Mouse (Mus musculus) thymus, postnatal 0 days (tissue): ENCODE results near the gene Gbp2. TPM values are rescaled to one million over a fixed set of nuclear protein-coding genes. Genes with fewer than 3 reads are reported as not detected.
A peak's percentile ranks its signal among the peaks of the same experiment; 100 is the strongest.
"Not testable (repeated sequence)": the region's sequence is repeated elsewhere in the genome, so short reads cannot be mapped to it uniquely, and the experiment has no call there.

Source experiments
- DNase-seq: peaks from one replicate; pipeline ENCODE4 v3.0.0-alpha.2; 2015; ENCODE audit warnings: low spot score
- polyA plus RNA-seq: library from polyadenylated mRNA; unstranded; fragments of >200 nt; fragmentation: Nextera tagmentation; extraction: Ambion mirVana; gene quantifications from 2 replicates; pipeline ENCODE4 v1.2.1, GENCODE M21; 2015

Gbp2 gene
- 19.3 and 19.6 TPM in 2 replicates for polyA plus RNA-seq

DNA sequence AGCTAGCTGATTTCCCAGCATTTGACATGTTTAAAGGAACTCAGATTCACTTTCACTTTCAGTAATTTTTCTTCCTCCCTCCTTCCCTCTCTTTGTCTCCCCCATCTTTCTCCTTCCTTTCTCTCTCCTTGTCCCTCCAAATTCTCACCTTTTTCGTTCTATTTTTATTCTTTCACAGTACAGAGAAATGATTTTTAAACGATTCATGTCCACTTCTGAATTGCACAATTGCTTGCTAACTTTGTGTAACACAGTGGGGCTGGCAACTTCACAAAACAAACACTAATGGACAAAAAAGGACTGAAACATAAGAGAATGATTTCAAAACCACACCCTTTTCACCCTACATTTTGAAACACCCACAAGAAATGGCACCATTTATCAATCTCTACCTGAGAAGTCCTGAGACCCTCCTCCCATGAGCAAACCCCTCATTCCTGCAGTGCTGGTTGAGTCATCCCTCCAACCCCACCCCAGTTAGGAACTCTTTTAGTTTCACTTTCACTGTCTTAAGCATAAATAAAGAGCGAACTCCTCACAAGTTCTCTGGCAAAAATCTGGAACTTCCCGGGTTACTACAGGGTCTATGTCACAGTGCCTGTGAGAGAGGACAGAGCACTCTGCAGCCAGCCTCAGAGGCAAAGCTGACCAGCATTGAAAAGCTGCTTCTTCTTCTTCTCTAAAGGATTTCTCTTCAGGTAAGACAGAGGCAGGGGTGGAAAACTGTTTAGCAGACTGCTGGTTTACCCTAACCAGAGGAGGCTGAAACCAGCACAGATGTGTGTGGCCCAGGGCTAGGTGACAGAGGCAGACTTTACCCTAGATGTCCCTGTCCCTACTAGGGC, at the start of gene Gbp2:
TSS of gene Gbp2 (plus strand) at position 492 of the 845 bp plus-strand sequence.
- peak; percentile 56 for DNase-seq

DNA sequence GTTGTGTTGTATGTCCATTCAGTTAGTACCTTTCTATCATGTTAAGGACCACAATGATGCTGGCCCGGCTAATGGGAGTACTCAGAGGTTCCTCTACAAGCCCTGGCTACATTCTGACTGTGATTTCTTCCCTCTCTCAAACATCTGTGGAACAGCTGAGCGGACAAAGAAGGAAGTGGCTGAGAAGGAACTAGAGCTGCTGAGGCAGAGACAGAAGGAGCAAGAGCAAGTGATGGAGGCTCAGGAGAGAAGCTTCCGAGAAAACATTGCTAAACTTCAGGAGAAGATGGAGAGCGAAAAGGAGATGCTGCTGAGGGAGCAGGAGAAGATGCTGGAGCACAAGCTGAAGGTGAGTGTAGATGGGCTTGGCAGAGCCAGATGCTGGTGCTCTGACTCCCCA, 49.7 kb upstream of the Gbp2 start:
- DNase-seq = no peak

DNA sequence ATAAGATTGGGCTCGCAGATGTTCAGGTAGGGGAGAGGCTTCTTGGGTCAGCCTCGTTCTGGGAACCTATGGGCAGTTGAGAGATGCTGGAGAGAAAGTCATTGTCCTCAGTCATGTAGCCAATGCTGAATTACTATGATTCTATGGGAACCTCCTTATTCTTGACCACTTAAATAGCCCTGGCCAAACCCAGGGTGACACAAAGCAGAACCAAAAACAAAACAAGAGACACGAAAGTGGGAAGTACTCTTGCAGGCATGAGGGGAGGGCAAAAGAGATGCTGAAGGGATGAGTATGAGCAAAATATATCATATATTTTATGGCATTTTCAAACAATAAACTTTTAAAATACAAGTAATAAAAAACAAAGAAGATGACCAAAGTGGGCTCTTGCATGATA, 43.3 kb upstream of the Gbp2 start:
- no peak for DNase-seq

DNA sequence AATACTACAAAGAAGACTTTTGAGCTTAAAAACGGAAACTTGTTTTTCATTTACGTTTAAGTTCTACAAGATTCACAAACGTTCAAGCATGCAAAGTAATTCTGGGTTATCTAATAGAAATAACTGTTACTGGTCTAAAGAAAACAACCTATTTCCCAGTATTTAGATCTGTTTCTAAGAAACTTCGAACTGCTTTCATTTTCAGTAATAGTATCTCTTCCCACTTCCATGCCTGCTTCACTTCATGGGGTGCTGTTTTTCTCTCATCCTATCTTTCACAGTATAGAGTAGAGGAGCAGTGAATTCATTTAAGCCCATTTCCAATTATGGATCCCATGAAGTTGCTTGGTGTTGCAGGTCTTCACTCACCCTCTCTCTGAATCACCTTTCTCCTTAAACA, 42.1 kb upstream of the Gbp2 start:
- no peak for DNase-seq

DNA sequence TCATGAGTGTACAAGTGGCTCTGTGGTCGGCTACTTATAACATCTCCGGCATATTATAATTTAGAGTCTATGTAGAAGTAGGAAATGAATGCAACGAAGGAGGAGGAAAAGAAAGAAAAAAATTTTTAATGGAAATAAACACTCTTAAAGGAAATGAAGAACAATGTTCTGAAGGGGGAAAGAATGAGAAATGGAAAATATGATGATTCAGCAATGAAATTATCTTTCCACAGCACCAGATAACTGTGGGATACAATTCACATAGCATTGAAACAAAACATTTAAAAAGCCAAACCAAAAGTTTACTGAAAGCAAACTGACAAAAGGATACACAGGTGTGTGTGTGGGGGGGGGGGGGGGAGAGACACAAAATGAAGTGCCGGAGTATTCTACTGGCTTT, 37.3 kb upstream of the Gbp2 start:
- no peak for DNase-seq

DNA sequence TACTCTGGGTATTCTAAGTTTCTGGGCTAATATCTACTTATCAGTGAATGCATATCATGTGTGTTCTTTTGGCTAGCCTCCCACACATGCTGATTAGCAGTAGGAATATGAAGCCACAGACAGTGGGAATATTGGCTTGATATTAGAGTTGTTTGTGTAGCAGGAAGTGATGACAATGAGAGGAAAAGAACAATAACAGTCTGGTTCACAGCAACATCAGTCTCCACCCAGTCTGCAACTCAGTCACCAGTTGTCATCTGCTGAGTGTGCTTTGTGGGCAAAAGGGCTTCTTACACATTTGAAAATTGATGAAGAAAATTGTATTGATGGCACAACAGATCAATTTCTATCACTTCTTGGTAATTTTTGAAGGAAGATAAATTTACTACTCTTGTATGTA, 33.0 kb upstream of the Gbp2 start:
- no peak for DNase-seq

DNA sequence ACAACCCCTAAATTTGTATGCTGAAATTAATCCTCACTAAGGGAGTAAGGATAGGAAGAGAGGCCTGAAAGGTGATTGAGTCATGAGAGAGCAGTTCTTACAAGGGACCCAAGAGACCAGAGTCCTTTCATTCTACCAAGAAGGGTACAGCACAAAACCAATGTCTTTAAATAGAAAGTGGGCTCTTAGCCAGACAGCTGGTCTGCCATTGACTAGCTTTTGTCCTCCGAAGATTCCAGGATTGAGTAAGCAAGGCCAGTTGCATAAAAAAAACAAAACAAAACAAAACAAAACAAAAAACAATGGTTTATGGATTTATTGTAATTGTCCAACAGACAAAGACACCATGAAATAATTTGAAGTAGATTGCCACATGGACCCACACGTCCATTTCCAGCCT, 31.5 kb upstream of the Gbp2 start:
- DNase-seq = no peak

DNA sequence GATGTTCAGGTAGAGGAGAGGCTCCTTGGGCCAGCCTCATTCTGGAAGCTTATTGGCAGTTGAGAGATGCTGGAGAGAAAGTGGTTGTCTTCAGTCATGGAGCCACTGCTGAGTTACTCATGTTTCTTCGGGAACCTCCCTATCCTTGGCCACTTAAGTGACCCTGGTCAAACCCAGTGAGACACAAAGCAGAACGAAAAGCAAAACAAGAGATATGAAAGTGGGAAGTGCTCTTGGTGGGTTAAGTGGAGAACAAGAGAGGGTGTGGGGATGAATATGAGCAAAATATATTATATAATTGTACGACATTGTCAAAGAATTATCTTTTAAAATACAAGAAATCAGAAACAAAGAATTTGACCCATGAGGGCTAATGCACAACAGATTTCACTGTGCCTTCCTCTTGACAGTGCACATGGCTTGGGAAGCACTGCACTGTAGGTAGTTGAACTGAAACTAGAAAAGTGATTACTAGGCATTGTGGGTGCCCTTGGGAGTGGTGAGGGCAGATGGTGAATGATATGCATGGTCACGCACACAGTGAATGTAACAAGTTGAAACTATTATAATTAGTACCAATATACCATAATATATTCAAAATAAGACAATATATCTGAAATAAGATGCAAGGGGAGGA, 29.9 kb upstream of the Gbp2 start:
- no peak for DNase-seq

DNA sequence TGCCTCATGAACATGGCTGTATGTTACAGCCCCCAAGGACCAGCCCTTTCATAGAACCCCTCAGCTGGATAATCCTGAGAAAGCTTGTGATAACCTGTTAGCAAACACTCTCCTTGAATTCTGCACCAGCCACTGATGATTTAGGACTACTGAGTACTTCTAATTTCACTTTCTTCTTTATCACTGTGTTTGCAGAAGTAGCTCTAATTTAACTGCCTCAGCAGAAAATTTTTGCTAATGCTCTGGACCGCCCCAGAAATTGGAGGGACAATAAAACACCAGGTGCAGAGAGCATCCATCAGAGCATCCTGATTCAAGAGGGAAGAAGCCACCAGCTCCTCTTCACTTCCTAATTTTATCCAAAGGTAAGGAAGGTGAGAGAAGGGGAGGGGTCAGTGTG, 25.9 kb upstream of the Gbp2 start, which contains the start of gene Gbp2b:
TSS of gene Gbp2b (plus strand) at position 301 of the 400 bp plus-strand sequence.
- no peak for DNase-seq

DNA sequence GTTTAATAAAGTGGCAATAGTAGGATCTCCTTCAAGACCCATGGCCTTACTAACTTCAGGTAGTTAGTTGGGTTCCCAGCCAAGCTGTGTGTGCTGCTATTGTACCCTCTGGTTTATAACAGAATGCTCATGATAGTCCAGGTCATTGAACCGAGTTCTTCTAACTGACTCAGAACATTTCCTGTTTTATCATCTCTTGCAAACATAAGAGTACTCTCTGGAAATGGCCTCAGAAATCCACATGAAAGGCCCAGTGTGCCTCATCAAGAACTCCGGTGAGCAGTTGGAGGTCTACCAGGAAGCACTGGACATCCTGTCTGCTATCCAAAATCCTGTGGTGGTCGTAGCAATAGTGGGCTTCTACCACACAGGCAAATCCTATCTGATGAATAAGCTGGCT, 22.5 kb upstream of the Gbp2 start:
- no peak for DNase-seq

DNA sequence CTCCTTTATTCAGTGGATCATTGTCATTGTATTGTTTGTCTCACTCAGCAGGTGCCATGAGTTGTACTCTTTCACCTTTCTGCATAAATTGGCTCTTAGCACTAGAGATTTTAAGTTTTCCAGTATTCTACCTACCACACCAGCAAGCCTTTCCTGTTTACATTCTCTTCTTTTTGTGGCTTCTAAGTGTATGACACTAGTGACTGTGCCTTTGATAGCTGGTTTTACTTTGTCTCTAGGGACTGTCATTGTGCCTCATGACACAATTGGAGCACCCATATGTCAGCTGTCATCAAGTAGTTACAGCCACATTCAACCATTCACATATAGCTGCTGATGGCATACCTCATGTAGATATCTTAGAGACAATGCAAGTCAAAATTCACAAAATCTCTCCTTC, 18.7 kb upstream of the Gbp2 start:
- DNase-seq = no peak

DNA sequence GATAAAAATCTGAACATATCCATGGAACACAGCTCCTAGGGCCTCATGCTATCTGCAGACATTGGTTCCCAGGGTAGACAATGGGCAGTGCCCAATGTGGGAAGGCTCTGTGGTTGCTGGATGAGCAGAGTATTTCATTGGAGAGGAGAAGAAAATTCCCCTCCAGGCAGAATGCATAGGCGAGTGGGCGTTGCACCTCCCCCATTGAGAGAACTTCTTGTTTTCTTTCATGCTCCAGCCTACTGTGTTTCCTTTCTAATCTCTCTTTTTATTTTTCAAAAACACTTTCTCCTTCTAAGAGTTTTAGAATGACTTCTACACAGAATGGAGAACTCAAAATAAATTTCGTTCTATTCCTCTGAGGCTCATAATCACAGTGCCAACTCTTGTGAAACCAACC, 1.7 kb upstream of the Gbp2 start:
- no peak for DNase-seq

DNA sequence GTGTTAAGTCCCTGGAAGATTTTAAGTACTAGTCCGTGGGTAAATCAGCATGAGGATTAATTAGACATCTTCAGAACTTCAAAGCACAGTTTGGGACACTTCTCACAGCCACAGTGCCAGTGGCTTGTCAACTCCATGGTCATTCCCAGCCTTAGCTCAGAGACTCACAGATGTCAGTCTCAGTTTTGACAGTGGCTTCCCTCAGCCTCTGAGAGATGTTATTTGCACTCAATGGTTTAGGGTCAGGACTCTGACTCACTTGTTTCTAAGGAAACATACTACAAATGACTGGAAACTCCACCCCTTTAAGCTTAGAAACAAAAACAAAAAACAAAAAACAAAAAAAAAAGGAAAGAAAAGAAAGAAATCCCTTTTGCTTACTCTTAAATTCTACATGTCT, 796 bp upstream of the Gbp2 start:
- DNase-seq = peak; percentile 22

DNA sequence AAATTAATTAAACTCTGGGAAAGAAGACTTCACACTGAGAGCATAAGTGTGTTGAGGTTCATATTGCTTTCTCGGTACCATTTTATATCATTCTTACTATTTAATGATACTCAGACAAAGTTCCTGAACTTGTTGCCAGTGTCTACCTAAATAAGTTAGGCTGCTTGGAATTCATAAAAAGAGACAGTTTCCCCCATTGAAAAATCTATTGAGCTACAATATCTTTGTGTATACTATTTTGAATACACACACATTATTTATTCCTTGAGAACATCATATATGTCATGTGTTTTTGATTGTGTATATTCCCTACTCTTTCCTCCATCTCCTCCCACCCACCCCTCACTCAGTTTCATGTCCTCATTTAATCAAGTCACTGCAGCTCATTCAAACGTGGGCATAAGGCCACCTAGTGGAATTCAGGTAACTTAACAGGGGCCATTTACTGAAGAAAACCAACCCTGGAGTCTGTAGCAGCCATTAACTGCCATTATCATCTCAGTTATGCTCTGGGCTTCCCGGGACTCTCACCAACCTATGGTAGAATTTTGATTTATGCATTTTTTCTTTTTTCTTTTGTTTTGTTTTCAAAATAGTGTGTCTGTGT, 657 bp downstream of the Gbp2 start:
- peak; percentile 48 for DNase-seq

DNA sequence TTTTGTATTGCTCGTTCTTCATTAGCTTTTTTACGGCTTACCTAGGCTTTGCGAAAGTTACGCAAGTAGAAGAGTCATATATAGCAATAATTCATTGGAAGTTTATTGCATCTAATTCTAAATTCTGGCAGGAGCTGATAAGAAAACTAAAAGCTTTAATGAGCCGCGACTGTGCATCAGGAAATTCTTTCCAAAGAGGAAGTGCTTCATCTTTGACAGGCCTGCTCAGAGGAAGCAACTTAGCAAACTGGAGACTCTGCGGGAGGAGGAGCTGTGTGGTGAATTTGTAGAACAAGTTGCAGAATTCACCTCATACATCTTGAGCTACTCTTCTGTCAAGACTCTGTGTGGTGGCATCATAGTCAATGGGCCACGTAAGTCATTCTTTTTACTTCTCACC, 10.0 kb downstream of the Gbp2 start:
- no peak for DNase-seq

DNA sequence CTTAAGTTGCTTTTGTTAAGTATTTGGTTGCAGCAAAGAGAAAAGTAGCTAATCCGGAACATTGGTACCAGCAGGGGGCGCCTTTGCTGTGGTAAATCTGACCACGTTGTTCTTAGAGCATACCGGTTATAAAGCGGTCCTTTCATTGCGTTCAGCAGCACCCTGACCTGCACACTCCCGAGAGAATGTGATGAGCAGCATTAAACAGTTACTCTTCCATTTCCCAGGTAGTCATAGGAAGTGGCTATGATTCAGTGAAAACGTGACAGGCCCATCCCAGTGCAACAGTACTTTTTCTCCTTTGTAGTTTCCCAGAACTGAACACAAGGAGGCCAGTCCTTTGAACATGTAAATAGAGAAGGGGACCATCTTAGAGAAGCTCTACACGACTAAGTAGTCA, 19.8 kb downstream of the Gbp2 start:
- peak; percentile 70 for DNase-seq

DNA sequence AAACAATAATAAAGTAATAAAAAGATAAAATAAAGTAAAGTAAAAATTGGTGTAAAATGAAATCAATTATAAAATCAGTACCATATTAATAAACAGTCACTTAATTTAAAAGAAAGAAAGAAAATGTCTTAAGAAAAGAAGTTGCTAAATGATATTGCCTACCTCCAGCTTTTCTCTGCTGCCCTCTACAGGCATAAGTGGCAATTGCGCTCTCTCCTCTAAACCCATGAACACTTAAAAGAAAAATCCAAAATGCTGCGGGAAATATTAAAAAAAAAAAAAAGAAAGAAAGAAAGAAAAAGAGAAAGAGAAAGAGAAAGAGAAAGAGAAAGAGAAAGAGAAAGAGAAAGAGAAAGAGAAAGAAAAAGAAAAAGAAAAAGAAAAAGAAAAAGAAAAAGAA, 25.5 kb downstream of the Gbp2 start:
- peak; percentile 74 for DNase-seq

DNA sequence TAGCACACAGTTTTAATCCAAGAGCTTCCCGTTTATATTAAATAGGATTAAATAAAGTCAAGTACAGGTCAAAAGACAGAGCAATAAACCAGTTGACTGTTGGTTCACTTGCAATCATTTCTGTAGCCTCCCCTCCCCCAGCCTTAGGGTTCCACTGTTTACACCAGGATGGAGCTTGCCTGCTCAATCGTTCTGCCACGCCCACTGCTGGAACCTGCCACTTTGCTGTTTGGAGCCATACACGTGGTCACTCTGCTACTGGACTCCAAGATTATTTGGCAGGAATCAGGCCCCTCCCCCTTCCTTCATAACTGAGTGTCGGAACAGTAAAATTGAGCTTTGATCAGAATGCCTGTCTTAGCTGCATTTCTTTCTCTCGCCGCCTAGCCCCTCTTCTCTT, 27.4 kb downstream of the Gbp2 start:
- not testable (repeated sequence) for DNase-seq

DNA sequence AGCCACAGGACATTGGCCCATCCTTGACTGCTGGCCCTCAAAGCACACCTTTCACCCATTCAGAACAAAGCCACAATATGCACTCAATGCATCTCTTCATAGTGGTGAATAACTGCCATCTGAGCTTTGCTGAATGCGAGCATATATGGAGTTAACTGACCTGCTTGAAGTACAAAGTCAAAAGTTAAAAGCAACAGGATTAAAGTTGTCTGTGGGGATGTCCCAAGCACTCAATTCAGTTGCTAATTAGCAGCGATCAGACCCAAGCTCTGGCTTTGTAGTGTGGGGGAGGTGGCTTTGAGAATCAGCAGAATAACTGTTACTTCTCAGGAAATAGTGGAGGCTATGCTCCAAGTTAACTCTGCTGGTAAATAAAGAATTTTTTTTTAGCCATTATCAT, 29.8 kb downstream of the Gbp2 start:
- DNase-seq = no peak

DNA sequence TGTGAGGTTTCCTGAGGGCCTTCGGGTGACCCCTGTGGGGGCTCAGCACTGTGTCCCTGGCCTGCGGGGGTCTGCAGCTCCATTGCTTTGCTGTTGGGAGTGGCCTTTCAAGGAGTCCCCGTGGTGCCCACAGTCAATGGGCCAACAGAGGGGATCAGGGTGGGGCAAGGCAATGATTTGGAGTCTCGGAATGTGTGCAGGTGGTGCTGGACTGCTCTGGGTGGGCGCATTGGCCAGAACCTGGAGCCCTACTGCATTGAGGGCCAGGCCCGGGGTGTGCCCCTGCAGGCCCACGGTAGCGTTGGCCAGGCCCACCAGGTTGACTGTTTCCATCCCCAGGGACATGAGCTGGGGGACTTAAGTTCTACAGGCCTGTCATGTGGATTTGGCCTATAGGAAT, 44.3 kb downstream of the Gbp2 start:
- DNase-seq = no peak

DNA sequence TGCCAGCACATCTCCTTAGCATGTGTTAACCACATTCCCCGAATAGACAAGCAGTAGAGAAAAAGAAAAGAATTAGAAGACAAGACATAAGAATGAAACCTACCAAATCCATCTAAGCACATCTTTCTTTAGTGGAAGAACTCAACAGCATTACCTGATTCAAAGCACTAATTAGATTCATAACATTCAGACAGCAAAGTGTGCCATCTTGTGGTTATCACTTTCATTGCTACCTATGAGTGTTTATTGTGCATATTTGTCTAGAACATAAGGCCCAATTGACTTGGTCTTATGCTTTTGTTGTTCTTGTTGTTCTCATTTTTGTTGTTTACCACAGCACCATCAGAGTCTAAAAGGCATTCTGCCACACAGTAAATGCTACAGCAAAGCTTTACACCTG, 54.2 kb downstream of the Gbp2 start:
- peak; percentile 21 for DNase-seq
